Mouse (Mus musculus): Measurements from ENCODE around the gene Ski.

Gene Ski

DNA sequence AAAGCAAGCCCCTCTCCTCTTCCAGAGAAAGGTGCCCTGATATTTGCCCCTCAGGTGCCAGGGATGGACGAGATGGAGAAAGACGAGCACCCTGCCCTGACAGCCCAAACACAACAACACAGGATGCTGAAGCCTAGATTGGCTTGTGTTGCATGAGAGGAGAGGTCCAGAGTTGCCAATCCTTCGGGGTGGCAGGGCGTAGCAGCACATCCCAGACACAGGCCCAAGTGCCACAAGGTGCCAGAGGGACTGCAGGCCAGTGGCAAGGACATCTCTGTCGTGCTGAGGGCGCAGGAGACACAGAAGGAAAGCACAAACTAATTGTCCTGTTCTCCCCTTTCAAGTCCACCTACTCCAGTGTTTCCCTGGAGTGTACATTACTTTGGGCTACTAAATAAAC lies 8.2 kb downstream of the Ski start:
- DNase-seq (ENCODE audit: low spot score), result no peak

DNA sequence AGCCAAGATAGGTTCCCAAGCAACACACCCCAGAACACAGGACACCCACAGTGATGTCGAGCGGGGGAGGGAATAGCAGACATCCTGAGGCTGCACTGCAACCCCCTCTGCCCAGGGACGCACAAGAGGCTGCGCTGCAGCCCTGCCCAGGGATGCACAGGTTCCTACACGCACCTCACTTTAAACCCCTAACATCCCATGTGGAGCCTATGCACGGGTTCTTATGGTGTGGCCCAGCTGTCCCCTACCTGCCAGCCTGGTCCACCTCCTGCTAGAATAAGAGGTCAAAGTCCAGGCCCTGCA lies 8.7 kb downstream of the Ski start:
- no peak for DNase-seq (ENCODE audit: low spot score)

DNA sequence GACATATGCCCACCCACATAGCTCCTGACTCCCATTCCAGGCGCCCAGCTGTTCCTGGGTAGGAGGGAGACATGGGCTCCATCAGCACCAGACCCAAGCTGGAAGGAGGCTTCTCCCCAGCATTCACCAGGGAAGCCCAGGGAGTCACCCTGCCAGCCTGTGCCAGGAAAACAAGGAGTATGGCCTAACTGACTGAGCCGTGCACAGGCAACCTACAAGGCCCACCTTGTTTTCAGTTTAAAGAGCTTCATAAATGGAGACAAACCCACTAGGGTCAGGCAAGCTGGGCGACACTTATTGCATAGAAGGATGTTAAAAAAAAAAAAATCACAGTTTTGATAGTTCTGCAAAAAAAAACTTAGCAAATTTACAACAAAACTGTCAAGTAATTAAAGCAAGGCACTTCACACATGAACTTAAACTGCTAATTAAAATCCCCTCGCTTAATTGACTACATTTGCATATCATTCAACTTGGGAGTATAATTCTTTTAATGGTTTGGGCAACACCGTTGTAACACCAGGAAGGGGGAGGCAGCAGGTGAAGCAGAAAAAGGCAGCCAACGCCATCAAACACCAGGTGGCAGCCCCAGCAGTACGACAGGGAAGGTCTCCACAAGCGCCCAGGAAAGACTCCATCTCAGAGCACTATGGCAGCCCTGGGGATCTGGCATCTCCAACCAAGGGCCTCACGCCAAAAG lies 9.2 kb downstream of the Ski start:
- no peak for DNase-seq (ENCODE audit: low spot score)

DNA sequence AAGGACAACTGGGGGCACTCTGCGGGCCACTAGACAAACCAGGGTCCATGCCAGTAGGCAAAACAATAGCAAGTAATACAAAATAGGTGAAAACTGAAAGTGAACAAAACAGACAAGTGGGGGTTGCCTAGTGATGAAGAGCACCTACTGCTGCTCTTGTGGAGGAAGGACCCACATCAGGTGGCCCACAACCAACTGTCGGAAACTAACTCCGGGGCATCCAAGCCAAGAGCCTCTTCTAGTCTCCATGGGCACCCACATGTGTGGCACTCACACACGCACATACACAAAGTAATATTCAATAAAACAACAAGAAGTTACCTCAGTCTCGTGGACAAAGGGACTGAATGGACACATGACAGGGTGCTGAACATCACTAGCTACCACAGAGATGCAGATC lies 12.9 kb downstream of the Ski start:
- DNase-seq (ENCODE audit: low spot score), result no peak

DNA sequence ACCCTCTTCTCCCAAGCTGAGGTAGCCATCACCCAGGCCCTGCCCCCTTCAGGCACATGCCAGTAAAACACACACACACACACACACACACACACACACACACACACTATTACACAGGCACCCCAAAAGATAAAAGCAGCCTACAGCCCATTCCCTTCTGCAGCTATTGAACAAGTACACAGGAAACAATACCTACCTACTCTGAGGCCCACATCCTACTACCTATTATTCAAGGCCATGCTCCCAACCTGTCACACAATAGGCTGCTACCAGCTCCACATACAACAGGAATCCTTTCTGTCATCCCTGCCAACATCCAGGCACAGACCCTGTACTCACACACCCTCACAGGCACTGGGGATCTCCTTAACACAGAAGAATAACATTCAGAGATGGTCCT lies 13.3 kb downstream of the Ski start:
- DNase-seq (ENCODE audit: low spot score), result no peak

DNA sequence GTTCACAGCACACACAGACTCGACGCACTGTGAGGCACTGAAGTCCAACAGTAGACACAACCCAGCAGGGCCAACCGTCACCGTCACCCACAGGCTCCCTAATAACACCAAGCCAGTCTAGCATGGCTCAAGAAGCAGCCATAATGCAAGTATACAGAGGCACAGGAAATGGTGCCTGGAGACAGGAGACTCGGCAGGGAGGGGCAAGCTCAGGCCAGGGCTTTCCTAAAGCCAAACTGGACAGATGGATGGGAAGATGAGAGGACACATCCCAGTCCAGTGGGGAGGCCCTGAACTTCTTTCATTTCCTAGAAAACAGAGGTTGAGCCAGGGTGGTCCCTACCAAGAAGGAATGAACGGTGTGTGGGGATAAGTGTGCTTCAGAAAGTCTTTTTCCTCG lies 13.8 kb downstream of the Ski start:
- no peak for DNase-seq (ENCODE audit: low spot score)

DNA sequence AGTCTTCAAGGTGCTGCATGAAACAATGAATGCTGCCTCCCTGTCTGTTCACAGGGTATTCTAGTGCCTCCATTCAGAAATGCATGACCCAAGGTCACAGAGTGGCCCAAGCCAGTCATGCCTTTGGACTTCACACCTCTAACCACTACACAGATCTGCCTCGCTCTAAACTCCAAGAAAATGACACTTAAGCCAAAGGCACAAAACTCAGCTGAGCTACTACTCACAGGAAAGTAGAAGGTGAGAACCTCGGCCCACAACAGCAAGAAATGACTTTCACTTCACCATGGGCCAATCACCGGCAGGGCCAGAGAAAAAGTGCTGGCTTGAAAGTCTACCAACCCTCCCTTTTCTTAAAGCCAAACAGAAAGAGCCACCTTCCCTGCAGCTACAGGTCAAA lies 14.6 kb downstream of the Ski start:
- DNase-seq (ENCODE audit: low spot score), result no peak

DNA sequence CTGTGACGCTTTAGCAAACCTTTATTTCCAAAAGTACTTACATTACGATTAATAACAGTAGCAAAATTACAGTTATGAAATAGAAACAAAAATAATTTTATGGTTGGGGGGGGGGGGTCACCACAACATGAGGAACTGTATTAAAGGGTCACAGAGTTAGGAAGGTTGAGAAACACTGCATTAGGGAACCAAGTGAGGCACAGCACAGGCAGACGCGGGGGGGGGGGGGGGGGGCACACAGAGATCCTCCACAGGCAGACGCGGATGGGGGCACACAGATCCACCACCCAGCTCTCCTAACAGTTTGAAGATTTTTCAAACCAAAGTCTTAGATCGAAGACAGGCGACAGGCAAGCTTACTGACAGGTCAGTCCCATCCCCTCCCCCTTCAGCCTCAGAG lies 15.9 kb downstream of the Ski start:
- no peak for DNase-seq (ENCODE audit: low spot score)

DNA sequence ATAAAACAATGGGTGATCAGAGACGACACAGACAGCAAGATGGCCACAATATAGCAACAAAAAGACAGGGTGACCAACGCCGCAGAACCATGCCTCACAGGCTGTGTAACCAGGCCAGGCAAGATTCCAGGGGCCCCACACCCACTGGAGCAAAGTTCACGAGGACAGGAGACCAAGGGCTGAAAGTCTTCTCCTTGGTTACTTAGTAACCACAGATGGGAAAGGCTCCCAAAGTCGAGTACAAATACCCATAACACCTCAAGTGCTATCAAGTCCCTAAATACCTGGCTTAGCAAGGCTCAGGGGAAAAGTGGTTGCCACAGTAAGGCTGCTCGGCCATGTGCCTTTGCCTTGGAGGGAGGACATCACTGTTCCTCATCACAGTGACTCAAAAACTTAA lies 16.5 kb downstream of the Ski start:
- DNase-seq (ENCODE audit: low spot score), result no peak

DNA sequence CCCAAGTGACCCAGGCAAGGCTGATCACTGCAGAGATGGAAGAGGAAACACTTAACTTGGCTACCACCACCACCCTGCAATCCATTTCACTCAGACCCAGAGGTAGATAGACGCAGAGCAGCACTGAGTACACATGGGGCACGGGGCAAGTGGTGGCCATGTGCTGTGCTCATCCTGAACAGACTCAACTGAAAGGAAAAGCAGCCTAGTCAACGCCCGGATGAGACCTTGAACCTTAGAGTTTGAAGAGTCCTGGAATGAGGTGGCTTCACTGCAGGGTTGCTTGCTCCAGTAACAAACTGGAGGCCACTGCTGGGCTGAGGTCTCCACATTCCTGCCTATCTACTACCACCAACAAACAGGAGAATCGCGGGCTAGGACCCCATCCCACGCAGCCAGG lies 20.6 kb downstream of the Ski start:
- no peak for DNase-seq (ENCODE audit: low spot score)

DNA sequence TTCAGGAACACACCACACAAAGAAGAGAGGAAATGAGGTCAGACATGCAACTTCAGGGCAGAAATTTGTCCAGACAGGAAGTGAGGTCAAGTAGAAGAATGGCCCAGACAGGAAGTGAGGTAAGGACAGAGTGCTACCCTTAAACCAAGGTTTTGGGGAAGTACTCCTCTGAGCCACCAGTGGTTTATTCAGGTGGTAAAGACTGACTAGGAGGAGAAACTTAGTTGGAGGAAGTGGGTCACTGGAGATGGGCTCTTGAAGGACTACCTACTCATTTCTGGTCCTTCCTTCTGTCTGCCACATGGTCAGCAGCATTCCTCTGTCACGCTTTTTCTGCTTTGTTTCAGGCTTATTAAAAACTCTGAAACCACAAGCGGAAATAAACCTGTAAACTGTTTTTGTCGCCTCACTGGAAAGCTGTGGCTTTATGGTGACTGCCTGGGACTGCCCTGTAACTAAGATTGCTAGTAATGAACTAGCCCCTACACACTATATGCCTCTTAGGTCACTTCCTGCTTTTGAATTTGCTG lies 21.5 kb downstream of the Ski start:
- DNase-seq (ENCODE audit: low spot score), result no peak

DNA sequence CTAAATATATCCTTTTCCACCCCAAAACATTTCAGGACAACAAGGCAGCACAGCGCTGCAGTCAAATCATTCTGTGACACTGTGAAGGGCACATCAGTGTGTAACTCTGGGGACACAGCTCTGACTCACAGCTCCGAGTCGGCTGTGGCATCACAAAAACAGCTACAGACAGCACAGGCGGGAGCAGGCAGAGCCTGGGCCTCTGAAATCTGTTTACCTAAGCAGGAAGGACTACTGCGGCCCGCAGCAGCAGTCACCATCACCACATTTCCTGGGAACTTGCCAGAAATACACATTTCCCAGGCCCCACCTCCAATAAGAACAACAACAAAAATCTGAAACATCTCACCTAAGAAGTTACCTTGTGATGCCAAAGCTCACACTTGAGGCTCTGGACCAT lies 24.7 kb downstream of the Ski start:
- no peak for DNase-seq (ENCODE audit: low spot score)

DNA sequence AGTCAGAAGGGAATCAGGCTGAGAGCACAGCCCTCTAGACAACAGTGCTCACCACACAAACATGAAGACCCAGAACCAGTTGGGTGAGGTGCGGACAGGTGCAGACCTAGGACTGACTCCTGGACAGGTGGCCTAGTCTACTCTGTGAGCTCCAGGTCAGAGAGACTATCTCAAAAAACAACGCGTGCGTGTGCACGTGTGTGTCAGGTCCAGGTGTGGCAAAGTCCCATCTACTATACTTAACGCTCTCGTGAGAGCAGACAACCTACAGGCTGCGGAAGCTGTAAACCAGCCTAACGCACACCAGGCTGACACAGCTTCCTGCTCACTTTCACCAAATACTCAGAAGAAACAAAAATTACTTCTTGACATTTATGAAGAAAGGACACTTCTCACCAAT lies 27.2 kb downstream of the Ski start:
- DNase-seq (ENCODE audit: low spot score), result no peak

DNA sequence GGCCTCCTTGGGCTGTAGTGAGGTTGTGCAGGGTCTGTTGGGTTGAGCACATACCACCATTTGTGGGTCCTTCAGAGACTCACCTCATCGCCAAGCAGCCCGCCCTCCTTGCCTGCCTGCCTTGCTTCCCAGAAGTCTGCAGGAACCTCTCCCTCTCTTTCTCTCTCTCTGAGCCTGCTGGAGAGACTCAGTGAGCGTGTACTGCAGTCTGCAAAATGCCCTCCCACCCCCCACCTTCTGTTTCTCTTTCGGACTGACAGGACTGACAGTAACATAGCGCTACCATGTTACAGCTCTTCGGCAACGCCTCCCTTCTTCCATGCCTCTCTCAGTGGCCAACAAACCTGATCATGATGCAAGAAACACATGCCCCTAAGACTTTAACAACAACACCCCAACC lies 32.1 kb downstream of the Ski start:
- DNase-seq (ENCODE audit: low spot score), result no peak

DNA sequence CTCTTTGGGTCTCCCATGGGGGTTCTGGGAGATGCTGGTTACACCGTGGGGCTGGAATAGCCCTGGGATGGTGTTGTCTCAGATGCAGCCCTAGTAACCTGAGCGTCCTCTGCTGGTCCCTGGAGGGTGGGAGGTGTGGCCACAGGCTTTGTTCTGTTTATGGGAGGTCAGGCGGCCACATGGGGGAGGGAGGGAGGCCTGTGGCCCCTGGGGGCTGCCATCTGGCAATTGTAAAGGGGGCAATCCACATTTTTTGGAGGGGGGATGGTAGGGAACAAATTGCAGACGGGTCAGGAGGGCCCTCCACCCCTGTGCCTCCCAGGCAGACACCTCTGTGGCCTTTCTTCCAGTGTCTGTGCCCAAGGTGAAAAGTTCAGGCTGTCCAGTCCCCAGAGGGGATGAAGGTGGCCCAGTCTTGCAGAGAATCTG lies 32.7 kb downstream of the Ski start:
- no peak for DNase-seq (ENCODE audit: low spot score)

DNA sequence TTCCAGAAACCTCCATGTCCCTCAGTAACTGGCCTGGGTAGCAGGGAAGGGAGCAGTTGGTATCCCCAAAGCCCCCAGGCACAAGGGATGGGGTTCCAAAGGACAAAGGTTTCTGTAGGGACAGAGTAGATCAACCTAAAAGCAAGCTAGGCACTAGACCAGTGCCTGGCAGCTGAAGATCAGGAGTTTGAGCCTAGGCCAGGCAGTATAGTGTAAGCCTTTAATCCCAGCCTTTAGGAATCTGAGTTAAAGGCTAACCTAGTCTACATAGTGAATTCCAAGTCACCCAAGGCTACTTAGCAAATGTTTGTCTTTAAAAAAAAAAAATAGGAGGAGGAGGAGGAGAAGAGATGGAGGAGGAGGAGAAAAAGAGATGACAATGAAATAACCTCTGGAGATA lies 33.6 kb downstream of the Ski start:
- no peak for DNase-seq (ENCODE audit: low spot score)

DNA sequence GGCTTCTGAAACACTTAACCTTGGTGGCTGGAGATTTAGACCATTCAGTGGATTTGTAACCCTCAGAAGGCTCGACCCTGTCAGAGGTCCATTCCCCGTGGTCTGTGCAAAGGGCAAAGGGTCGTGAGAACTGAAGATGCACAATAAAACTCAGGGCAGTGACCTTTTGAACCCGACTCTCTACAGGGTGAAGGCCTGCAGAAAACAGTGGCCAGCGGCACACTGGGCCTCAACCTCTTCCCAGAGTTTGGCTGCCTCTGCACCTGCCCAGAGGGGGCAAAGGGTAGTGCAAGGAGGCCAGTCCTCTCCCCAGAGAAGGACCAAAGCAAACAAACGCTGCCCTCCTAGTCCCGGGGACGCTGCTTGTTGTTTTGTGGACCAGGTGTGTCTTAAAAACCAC lies 34.1 kb downstream of the Ski start:
- no peak for DNase-seq (ENCODE audit: low spot score)

DNA sequence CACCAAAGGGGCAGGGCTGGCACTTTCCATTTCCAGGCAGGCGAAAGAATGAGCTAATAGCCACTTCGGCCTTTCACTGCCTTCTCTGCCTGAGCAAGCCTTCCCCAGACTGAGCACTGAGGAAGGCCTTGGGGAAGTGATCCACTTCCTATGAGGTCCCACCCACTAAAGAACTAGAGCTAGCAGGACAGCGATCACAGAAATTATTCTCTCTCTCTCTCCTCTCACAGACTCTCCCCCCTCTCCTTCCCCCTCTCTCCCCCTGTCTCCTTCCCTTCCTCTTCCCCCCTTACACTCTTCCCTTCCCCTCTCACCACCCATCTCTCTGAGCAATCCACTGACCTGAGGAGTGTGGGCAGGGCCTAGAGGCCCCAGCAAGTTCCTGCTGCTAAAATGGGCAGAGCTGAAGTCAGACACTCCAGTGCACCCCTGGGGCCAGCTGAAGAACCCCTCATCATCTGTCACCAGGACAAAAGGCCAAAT lies 35.2 kb downstream of the Ski start:
- DNase-seq (ENCODE audit: low spot score), result no peak

DNA sequence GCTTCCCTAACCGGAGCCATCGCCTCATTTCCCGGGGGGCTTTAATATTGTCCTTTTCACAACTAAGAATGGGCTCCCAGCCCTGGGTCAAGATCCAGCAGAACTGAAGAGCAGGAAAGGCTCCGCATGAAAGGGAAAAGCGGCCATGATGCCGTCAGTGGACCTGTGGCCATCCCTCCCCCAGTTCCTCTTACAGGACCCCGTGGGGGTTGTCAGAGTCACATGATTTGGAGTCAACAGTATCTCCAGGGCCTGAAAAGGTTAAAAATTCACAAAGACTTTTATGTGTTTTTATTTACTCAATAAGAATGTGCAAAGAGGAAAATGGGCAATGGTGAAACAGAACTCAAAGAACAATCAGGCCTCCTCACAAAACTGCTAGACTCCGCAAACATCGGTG lies 36.5 kb downstream of the Ski start:
- DNase-seq (ENCODE audit: low spot score), result no peak

DNA sequence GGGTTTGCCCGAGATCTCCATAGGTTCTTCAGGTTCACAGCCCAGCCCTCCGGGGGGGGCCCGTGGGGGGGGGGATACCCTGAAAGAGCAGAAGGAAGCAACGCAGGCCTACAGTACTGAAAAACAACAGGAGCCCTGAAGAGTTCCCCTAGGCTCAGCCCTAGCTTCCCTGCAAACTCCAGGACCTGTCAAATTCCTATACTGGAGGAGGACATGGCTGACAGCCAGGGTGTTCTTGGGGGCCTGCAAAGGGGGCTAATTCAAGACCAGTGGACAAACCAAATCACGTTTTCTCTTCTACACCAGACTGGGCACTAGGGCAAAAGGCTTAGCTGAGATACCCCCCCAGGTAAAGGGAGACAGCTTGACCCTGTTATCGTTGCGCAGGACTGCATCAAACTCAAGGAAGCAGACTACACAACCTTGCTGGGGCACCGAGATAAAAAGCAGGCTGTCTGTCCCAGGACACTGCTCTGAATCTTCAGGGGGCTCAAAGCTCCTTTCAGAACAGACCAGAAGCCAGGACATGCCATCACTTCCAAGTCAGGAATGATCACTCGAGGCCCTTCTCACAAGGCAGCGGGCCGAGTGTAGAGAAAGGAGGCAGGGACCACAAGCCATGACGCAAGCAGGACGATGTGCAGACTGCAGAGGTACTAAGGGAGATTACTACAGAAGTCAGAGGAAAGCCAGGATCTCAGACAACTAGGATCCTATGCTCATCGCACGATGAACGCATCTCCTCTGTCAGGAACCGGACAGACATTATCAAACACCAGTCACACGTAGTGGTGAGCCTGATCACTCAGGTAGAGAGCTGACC lies 37.9 kb downstream of the Ski start:
- DNase-seq (ENCODE audit: low spot score), result no peak

DNA sequence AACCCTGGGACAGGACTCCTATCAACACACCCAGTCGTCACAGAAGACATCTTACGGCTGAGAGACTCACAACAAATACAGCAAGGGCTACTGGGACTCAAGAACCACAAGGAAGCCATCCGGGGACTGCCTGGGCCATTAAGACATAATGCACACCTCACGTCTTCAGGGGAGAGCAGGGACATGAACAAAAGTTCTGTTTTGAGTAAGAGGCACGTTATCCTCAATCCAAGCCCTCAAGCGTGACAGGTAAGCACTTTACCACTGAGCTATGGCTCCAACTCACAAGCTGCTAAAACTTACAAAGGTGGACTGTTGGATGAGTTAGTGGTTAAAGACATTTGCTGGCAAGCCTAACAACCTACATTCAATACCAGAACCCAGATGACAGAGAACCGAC lies 39.2 kb downstream of the Ski start:
- DNase-seq (ENCODE audit: low spot score), result no peak

DNA sequence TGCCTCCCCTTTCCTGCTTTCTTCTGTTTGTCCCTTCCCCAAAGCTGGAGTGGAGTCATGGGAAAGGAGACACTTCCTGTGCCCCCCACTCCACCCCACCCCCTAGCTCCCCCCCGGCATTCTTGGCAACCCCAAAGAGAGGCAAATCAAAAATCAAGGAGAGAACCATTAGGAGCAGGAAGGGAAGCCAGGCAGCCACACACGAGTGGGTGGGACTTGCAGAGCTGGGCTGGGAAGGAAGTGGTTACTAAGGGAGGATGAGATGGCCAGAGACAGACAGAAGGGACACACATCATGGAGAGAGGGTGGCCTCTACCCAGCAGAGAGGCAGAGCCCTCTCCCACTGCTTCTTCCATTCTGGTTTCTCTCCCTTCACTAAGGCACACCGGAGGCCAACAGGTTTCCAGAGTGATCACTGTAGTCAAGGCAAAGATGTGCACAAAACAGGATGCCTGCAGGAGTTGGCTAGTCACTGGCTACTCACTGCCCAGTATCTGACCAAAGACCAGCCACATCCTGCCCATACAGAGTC lies 43.3 kb downstream of the Ski start:
- DNase-seq (ENCODE audit: low spot score), result no peak

DNA sequence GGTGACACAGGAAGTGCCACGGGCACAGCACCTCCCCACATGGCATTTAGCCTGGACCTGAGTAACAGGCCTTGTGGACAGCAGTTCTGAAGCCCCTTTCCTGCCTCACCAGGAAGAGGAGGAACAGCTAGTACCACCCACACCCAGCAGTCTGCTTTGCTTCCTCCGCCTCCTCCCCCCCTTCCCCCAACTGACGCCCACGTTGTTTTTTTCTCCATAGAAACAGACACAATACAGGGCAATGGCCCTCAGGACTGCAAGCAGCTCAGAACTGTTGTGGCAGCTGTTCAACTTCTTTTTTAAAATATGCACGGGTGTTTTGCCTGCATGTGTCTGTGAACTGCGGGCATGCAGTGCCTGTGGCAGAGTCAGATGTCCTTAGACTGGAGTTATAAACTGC lies 44.1 kb downstream of the Ski start:
- peak; percentile 44 for DNase-seq (ENCODE audit: low spot score)
